Mouse (Mus musculus): ENCODE data around the gene Sox12.
A peak's percentile ranks its signal among the peaks of the same experiment; 100 is the strongest.
"Not testable (repeated sequence)": the region's sequence is repeated elsewhere in the genome, so short reads cannot be mapped to it uniquely, and the experiment has no call there.

The Sox12 gene

DNA sequence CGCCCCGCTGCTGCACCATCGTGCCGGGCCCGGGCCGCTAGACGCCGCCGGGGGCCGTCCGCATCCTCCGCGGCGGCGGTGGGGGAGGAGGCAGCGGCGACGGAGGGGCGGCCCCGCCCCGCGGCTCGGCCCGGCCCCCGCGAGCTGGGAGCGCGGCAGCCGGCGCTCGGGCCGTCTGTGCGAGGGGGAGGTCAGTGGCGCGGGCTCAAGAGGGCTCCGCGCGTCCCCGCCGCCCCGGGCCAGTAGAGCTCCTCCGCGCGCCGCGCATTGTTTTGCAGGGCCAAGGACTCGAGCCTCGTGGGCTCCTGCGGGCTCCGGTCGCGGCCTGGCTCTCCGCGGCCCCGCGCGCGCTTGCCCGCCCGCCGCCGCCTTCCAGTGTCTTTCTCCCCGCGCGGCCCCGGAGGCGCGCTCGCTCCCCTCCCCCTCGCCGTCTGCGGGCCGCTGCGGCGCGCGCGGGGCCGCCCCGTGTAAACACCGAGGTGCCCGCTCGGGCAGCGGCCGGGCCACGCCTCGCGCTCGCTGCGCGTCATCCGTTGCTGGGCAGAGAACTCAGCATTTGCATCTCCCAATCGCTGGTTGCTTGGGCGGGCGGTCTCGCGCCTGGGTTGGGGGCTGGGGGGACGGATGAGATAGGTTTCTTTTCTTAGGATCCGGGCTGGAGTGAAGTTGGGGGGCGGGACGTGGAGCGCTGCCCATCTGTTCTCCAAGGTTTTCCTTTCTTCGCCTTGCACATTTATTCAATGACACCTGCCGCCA is at the start of gene Sox12:
Gene Sox12, minus strand, starts transcription at position 384 of the 756 bp plus-strand sequence.
- peak; percentile 94 to 98 for DNase-seq (ENCODE audit: low spot score in 2 of 2)

DNA sequence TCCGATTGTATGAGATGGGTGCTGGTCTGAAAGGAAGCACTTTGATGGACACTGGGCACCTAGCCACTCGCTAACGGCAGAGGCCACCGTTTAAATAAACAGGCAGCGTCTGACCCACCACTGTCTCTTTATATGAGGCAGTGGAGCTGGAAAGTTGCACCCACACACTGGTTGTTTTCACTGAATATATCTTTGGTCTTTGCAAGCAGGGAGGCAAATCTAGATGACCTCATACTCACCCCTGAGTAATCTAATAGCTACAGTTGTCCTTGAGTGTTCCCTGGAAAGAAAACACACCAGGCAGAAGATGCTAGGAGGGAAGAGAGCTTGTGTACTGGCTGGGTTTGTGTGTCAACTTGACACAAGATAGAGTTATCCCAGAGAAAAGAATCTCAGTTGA is 49.6 kb upstream of the Sox12 start:
- no peak for DNase-seq (ENCODE audit: low spot score in 2 of 2)

DNA sequence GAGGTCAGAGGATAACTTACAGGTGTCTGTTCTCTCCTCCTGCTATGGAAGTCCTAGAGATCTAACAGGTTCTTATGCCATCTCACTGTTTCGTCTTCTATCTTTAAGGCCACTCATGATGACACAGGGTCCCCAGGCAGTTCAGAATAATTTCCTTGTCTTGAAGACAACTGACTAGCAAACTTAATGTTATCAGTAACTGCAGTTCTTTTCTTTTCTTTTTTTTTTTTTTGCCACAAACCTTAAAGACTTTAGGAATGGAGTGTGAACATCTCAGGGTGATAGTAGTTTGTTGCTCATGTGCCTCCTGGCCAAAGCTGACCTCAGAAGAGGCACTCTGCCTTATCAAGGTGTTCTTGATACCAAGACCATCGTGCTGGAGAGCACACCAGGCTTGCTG is 48.8 kb upstream of the Sox12 start:
- DNase-seq (ENCODE audit: low spot score in 2 of 2), result no peak

GRCm38 (mm10) chr2:152443281-152443680 is 45.4 kb upstream of the Sox12 start:
- DNase-seq (ENCODE audit: low spot score in 2 of 2), result no peak

DNA sequence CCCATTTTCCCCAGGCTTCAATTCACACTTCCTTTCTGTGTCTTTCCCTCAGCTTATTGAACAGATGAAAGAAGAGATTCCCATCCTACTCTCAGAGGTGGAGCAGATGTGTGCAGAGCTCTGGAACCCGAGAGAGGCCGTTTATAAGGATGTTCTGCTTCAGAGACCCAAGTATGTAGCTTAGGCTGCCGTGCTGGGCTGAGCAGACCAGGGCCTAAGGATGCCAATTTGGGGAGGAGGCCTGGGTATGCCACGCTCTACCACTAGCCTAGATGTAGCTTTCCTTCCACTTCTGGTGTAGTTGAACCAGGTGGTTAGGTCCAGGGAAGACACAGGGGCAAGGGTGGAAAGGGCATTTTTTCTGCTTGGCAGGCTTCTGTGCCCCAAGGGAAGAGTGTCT is 44.5 kb upstream of the Sox12 start:
- DNase-seq (ENCODE audit: low spot score in 2 of 2), result no peak

- DNase-seq (ENCODE audit: low spot score in 2 of 2), result no peak
These were observed 42.0 kb upstream of the Sox12 start for GRCm38 (mm10) chr2:152439833-152440232.

- DNase-seq (ENCODE audit: low spot score in 2 of 2), result no peak
These were observed 41.1 kb upstream of the Sox12 start for GRCm38 (mm10) chr2:152438963-152439362.

DNA sequence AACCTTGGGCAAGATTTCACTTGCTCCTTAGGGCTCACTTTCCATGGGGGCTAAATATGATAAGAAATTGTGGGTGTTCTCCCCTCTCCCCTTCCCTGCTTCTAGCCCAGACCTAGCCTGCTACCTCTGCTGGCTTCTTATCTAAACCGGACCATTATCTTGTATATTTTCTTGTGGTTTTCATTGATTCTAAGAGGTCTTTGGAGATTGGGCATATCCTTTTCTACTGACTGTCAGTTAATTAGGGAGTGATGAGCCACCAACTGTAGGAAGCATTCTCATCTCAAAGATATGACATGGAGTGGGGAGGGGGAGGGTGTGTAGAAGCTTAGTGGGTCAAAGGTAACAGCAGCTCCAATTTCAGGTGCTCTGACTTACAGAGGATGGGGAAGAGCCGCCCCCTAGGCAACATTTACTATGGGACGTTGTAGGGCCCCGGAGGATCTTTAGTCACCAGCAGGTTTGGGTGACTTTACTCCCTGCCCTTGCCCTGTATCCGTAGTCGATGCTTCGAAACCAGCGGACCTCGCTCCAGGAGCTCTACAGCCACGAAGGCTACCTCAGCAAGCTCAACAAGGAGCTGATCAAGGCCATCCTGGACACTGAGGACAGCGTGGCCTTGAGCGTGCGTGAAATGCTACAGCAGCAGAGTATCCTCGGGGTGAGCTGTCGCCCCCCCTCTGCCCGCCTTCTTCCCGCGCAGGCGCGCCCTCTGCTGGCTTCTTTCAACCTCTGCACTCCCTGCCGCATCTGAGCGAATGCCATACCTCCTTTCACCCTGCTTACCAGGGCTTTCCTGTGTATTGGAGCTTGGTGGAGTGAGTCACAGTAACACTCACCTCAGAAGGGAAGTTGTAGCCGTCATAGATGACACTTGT is 39.4 kb upstream of the Sox12 start:
- DNase-seq (ENCODE audit: low spot score in 2 of 2), result peak; percentile 86

- DNase-seq (ENCODE audit: low spot score in 2 of 2), result no peak
These were observed 38.6 kb upstream of the Sox12 start for GRCm38 (mm10) chr2:152436405-152436901.

DNA sequence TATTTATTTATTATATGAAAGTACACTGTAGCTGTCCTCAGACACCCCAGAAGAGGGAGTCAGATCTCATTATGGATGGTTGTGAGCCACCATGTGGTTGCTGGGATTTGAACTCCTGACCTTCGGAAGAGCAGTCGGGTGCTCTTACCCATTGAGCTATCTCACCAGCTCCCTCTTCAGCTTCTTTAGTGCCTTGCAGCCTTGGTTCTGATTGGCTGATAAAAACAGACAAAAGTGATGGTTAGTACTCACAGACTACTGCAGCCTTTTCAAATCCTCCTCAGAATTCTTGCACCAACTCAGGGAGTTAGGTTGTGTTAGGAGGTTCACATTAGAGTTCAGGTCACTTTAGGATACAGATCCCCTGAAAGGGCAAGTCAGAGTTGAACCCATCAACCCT is 30.6 kb upstream of the Sox12 start:
- DNase-seq (ENCODE audit: low spot score in 2 of 2), result not testable (repeated sequence)

- peak in 1 of 2 experiments; percentile 52 for DNase-seq (ENCODE audit: low spot score in 2 of 2)
These were observed 29.6 kb upstream of the Sox12 start for GRCm38 (mm10) chr2:152427493-152427892.

- no peak for DNase-seq (ENCODE audit: low spot score in 2 of 2)
These were observed 17.9 kb upstream of the Sox12 start for GRCm38 (mm10) chr2:152415786-152416185.

DNA sequence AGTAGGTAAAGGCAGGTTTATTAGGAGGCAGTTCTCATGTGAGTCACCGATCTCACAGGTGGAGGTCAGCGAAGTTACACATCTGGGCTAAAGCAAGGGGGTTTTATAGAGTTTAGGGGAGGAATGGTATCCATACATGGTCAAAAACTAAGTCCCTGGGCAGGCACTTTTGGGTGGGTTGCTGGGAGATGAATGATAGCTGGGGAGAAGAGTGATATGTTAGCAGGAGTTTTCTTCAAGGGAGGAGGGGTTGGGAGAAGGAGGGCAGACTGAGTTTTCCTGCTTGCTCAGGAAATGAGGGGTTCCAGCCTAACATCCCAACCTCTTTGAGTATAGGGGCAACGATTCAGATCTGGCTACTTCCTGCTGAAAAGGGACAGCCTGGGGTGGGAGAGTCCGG is 17.4 kb upstream of the Sox12 start, which contains the start of gene 6820408C15Rik:
Gene 6820408C15Rik, plus strand, starts transcription at position 301 of the 400 bp plus-strand sequence.
- DNase-seq (ENCODE audit: low spot score in 2 of 2), result no peak

DNA sequence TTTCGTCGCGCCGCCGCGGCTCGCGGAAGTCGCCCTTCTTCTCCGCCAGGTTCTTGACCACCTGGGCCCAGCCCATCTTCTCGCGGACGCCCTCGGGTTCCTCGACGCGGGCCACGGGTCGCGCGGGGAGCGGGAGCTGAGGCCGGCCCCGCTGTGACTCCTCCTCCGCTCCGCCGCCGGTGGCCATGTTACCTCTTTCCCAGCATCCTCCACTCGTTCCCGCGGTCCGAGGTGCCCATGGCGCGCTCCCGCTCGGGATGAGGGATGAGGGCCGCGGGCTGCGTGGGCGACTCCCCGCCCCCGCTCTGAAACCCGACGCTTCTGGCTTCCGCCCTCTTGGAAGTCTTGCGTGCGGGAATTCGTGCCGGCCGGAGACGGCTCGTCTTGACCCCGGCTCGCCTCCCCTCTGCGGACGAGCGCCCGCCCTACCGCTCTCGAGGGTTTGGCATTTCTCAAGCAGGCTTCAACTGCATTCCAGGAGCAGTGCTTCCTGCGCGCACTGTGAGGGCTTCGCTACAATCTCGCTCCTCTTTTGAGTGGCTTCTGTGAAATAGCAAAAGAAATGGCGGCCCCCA is 16.8 kb upstream of the Sox12 start, which contains the start of gene Zcchc3:
Gene Zcchc3, minus strand, starts transcription at position 437 of the 575 bp plus-strand sequence.
- peak; percentile 87 to 90 for DNase-seq (ENCODE audit: low spot score in 2 of 2)

DNA sequence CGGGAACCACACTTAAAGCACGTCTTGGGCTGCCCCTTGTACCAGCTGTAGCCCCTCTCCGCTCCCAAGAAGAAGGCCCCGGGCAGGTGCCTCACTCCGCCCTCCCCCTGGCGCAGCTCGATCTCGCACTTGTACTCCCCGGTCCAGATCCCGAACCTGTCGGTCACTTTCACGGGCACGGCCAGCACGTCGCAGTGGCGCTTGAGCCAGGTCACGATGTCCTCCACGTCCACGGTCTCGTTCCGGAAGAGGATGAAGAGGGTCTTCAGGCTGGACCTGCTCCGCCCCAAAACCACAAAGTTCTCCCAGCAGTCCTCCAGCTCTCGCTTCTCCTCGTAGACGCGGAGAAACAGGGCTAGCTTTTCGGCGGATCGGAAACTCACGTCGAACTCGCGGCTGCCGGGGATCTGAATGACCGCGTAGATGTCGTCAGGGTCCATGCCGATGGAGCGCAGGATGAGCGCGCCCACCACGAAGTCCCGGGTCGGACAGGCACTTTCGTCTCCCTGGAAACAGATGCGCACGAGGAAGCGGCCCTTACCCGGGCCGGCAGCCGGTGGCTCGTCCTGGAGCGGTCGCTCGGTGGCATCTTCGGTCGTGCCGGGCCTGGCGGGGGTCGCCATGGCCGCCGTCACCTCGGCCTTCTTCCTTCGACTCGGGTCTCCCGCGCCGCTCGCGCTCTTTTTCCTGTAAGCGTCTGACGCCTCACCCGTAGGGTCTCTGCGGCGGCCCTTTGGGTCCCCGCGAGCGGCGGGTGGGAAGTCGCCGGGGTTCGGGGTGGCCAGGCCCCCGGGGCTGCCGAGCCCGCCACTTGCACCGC is 16.1 kb upstream of the Sox12 start:
- DNase-seq (ENCODE audit: low spot score in 2 of 2), result no peak

GRCm38 (mm10) chr2:152413158-152413764 is 15.4 kb upstream of the Sox12 start:
- DNase-seq (ENCODE audit: low spot score in 2 of 2), result no peak

DNA sequence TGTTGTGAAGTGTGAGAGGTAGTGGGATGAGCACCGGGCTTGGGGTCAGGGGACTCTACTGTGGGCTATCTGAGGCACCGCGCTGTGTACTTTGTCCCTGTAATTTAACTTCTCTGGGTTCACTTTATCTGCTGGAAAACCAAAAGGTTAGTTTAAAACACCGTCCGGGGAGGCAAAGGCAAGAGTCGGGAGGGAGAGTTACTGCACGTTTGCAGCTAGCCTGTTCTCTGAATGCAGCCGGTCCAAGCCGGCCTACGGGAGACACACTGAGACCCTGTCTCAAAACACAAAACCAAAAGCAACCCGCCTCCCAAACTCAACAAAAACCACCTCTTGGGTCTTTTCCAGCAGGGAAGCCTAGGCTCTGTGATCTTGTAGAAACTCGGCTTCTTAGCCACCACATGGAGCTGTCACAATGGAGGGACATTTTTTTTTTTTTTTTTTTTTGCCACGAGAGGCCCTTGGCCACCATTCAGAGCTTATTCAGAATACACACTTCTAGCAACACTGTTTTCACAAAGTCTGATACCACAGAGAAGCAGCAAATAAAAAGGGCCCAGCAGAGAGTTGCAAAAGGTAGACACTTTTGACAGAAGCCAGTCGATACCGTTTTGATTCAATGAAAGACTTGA is 14.8 kb upstream of the Sox12 start:
- DNase-seq (ENCODE audit: low spot score in 2 of 2), result no peak

- DNase-seq (ENCODE audit: low spot score in 2 of 2), result no peak
These were observed 13.6 kb upstream of the Sox12 start for GRCm38 (mm10) chr2:152411471-152411870.

DNA sequence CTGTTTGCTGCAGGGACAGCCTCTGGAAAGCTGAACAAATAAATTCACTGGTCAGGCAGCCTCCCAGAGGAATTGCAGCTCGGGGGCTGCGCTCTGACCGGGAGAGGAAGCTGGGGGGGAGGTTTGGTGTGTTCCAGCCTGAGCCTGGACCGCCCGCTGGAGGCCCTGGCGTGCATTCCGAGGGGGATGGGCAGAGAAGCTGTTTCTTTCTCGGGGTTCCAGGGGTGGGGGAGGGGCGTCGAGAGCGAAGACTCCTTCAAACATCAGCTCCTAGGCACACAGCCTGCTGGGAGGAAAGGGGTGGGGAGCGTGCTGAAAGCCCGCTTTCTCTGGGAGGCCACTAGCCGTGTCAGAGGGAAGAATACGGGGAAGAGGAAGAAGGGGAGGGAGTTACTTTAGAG is 13.1 kb upstream of the Sox12 start:
- DNase-seq (ENCODE audit: low spot score in 2 of 2), result peak; percentile 66 to 73

GRCm38 (mm10) chr2:152409781-152410180 is 11.9 kb upstream of the Sox12 start:
- DNase-seq (ENCODE audit: low spot score in 2 of 2), result no peak
